Mouse (Mus musculus) hindbrain, embryonic 11.5 days (tissue): ENCODE data around the gene Kirrel3. TPM values are rescaled to one million over a fixed set of nuclear protein-coding genes. Genes with fewer than 3 reads are reported as not detected.

Experiments used
- ATAC-seq: fragments of 200-750 bp; cut with Nextera tagmentation; 2 replicates; pipeline ENCODE4 v1.8.0; 2017; ENCODE audit warnings: mild to moderate bottlenecking, moderate TSS enrichment, moderate library complexity; ENCODE audit not compliant: low FRiP score
- DNase-seq: peaks from one replicate; pipeline ENCODE4 v3.0.0-alpha.2; 2015; ENCODE audit warnings: low spot score
- H3K27ac ChIP-seq: fragments of 300-500 bp; sonication (generic); 2 replicates; pipeline ENCODE4 v1.5.1; 2014; ENCODE audit warnings: mild to moderate bottlenecking, low read depth, low read length
- H3K27me3 ChIP-seq: fragments of 300-500 bp; sonication (generic); 2 replicates; pipeline ENCODE4 v1.6.1; 2014; ENCODE audit warnings: mild to moderate bottlenecking, low read length, moderate library complexity, mixed read lengths; ENCODE audit not compliant: control insufficient read depth, insufficient read depth
- H3K36me3 ChIP-seq: fragments of 300-500 bp; sonication (generic); 2 replicates; pipeline ENCODE4 v1.6.1; 2014; ENCODE audit warnings: mild to moderate bottlenecking, low read length, moderate library complexity, mixed read lengths; ENCODE audit not compliant: control insufficient read depth, insufficient read depth
- H3K4me1 ChIP-seq: fragments of 300-500 bp; sonication (generic); replicated peaks from 2 replicates; pipeline ENCODE4 v1.6.1; 2014; ENCODE audit warnings: low read length, mixed read lengths; ENCODE audit not compliant: control insufficient read depth, insufficient read depth
- H3K4me2 ChIP-seq: fragments of 300-500 bp; sonication (generic); replicated peaks from 2 replicates; pipeline ENCODE4 v1.6.1; 2014; ENCODE audit warnings: mild to moderate bottlenecking, low read depth, low read length
- H3K4me3 ChIP-seq: fragments of 300-500 bp; sonication (generic); 2 replicates; pipeline ENCODE4 v1.5.1; 2014; ENCODE audit warnings: low read depth, low read length
- H3K9ac ChIP-seq: fragments of 300-500 bp; sonication (generic); 2 replicates; pipeline ENCODE4 v1.6.1; 2014; ENCODE audit warnings: low read depth, low read length
- H3K9me3 ChIP-seq: fragments of 300-500 bp; sonication (generic); 2 replicates; pipeline ENCODE4 v1.6.1; 2016; ENCODE audit warnings: low read length; ENCODE audit not compliant: control insufficient read depth
- WGBS: fragments of 180-500 bp; shearing (Covaris S2); extraction: QIAGEN DNeasy Blood & Tissue Kit; methylation state at CpG from one replicate; pipeline ENCODE4 v1.1.7; 2014; 5-methylcytosine and 5-hydroxymethylcytosine counted together
- polyA plus RNA-seq: library from polyadenylated mRNA; unstranded; fragments of >200 nt; fragmentation: Nextera tagmentation; extraction: Ambion mirVana; gene quantifications from 2 replicates; pipeline ENCODE4 v1.2.1, GENCODE M21; 2014

Kirrel3 gene
- polyA plus RNA-seq, 1 experiment from 2014 or later, result 10.6 TPM

- H3K9me3 ChIP-seq, result no peaks in the 10 kb centered on the region
- no peaks in the 10 kb centered on the region for H3K27me3 ChIP-seq
- ATAC-seq (no peak), DNase-seq (no peak)
- H3K9ac ChIP-seq, result no peak overlapping the region
- H3K4me2 ChIP-seq, result no peak overlapping the region
- H3K4me1 ChIP-seq, result no peaks in the 10 kb centered on the region
- no peak overlapping the region for H3K27ac ChIP-seq
- 94% methylated on average over 4 of the region's 4 CpGs for WGBS
- no peak overlapping the region for H3K4me3 ChIP-seq
- no peaks in the 10 kb centered on the region for H3K36me3 ChIP-seq
These were observed 88.2 kb downstream of the Kirrel3 start for GRCm38 (mm10) chr9:34573906-34574305.

DNA sequence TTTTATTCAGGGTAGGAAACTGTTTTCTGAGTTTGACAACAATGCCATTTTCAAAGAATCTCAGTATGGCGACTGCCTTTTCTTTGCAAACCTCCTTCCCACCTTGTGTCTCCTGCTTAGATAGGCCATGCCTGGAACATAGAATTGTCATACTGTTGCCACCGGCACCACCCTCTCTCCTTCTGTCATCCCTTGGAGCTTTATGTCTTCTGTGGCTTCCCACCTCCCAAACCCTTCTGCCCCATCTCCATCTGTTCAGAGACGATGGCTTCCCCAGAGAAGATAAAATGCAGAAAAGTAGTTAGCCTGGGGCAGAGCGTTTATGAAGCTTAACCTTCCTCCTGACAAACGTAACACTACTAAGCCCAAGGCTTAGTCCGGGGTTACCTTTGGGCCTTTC is 88.9 kb downstream of the Kirrel3 start:
- H3K36me3 ChIP-seq, result no peaks in the 10 kb centered on the region
- H3K27ac ChIP-seq, result no peak overlapping the region
- ATAC-seq (no peak), DNase-seq (no peak)
- 95% methylated on average over 6 of the region's 6 CpGs for WGBS
- no peaks in the 10 kb centered on the region for H3K4me1 ChIP-seq
- no peak overlapping the region for H3K4me3 ChIP-seq
- no peak overlapping the region for H3K4me2 ChIP-seq
- H3K27me3 ChIP-seq, result no peaks in the 10 kb centered on the region
- H3K9ac ChIP-seq, result no peak overlapping the region
- no peaks in the 10 kb centered on the region for H3K9me3 ChIP-seq

DNA sequence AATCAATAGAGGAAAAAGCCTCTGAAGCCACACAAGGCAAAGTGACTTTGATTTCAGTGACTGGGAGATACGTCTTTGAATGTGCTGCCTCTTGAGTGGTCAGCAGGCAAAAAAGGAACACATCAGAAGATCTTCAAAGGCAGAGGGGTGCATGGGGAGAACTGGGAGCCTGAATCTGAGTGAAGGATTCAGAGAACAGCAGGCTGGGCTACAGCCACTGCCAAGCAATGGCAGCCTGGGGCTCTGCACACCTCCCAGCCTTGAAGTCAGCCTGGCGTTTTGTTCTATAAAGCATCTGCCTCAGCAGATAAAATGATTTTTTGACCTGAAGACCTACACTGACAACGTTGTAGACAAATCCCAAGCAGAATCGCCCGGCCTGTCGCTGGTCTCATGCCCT is 93.5 kb downstream of the Kirrel3 start:
- no peaks in the 10 kb centered on the region for H3K4me1 ChIP-seq
- no peak overlapping the region for H3K9ac ChIP-seq
- ATAC-seq, result no peak
- no peak overlapping the region for H3K27ac ChIP-seq
- WGBS, result 86% methylated on average over 6 of the region's 6 CpGs
- no peaks in the 10 kb centered on the region for H3K36me3 ChIP-seq
- no peaks in the 10 kb centered on the region for H3K9me3 ChIP-seq
- H3K4me3 ChIP-seq, result no peak overlapping the region
- no peaks in the 10 kb centered on the region for H3K27me3 ChIP-seq
- no peak overlapping the region for H3K4me2 ChIP-seq
- no peak for DNase-seq

DNA sequence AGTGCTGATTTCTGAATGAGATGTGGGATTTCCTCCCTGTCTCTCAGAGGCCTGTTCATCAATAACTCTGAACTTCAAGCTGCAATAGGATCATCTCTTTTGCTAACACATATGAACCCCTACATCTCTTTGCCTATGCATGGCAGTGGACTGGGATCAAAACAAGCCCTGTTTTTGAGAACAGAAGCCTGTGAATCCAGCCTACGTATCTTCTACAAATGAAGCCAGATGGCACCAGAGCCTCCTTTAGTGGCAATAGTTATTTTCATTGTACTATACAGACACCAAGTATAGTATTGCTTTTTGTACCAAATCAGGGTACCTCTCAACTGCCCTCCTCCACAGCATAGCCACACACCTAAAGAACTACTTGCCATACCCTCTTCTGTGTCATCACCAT is 94.4 kb downstream of the Kirrel3 start:
- ATAC-seq (no peak), DNase-seq (no peak)
- Histone ChIP-seq H3K9ac (no peak overlapping the region), H3K4me1 (no peaks in the 10 kb centered on the region), H3K27ac (no peak overlapping the region), H3K4me2 (no peak overlapping the region), H3K4me3 (no peak overlapping the region), H3K27me3 (no peaks in the 10 kb centered on the region), H3K9me3 (no peaks in the 10 kb centered on the region), H3K36me3 (no peaks in the 10 kb centered on the region)
- WGBS, result 91% methylated on average over 1 of the region's 1 CpGs

DNA sequence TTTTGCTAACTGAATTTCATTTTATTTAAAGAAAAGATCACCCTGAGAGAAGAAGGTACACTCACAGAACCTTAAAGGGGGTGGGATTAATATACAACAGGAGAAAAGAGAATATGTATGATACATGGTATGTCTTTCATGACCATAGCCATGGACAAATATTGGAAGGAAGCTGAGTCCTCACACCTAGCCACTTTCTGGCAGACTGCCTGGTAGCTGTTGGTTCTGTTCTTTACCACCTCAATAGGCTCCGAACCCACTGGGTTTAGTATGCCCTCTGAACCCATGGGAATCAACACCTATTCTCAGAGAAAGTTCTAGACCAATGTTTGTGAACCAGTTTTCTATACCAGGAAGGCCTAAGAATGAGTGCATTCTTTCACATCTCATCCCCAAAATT is 96.8 kb downstream of the Kirrel3 start:
- Histone ChIP-seq H3K9ac (no peak overlapping the region), H3K36me3 (no peaks in the 10 kb centered on the region), H3K4me2 (no peak overlapping the region), H3K4me1 (no peaks in the 10 kb centered on the region), H3K27ac (no peak overlapping the region), H3K9me3 (no peaks in the 10 kb centered on the region), H3K4me3 (no peak overlapping the region), H3K27me3 (no peaks in the 10 kb centered on the region)
- 82% methylated on average over 1 of the region's 1 CpGs for WGBS
- DNase-seq, result no peak
- no peak for ATAC-seq

GRCm38 (mm10) chr9:34585487-34585886 is 99.8 kb downstream of the Kirrel3 start:
- H3K27me3 ChIP-seq, result no peaks in the 10 kb centered on the region
- WGBS, result 56% methylated on average over 2 of the region's 2 CpGs
- no peak for DNase-seq
- no peaks in the 10 kb centered on the region for H3K36me3 ChIP-seq
- H3K4me2 ChIP-seq, result no peak overlapping the region
- no peaks in the 10 kb centered on the region for H3K4me1 ChIP-seq
- H3K9me3 ChIP-seq, result no peaks in the 10 kb centered on the region
- no peak overlapping the region for H3K27ac ChIP-seq
- no peak for ATAC-seq
- H3K9ac ChIP-seq, result no peak overlapping the region
- H3K4me3 ChIP-seq, result no peak overlapping the region

DNA sequence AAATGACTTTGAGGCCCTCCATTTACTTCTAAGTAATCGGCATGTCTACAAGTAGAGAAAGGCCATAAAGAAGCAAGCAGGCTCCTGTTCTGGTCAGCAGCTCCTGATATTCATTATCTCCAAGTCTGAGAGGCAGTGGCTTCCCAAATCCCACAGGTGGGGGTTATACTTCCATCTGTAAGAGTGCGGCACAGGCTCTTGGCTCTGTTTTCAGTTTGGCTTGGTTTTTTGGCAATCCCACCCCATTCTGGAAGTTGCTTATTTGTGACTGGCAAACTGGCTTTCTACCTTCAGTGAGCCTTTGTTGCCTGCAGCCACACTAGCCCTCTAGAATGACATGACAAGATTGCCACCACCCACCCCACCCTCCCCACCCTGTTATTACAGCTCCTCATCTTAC is 100.4 kb downstream of the Kirrel3 start:
- Histone ChIP-seq H3K9me3 (no peaks in the 10 kb centered on the region), H3K27ac (no peak overlapping the region), H3K4me2 (no peak overlapping the region), H3K27me3 (no peaks in the 10 kb centered on the region), H3K4me1 (no peaks in the 10 kb centered on the region), H3K9ac (no peak overlapping the region), H3K36me3 (no peaks in the 10 kb centered on the region), H3K4me3 (no peak overlapping the region)
- DNase-seq, result no peak
- ATAC-seq, result no peak
- 85% methylated on average over 2 of the region's 2 CpGs for WGBS

DNA sequence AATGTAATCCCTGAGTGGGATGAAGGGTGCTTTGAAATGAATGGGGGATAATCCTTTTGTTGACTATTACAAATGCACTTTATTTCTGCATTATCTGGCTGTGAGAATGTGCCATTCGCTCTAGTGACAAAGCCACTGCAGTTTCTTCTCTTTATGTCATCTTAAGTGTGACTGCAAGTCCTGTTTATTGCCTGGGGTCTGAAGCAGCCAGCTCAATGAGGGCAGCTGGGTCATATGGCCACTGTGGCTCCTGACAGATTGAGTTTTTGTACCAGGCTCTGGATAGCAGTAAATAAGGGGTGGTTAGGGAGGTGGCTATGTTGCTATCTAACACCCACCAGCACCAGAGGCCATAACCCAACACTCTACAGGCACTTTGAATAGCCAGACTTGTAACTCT is 104.1 kb downstream of the Kirrel3 start:
- H3K27ac ChIP-seq, result no peak overlapping the region
- no peaks in the 10 kb centered on the region for H3K27me3 ChIP-seq
- no peaks in the 10 kb centered on the region for H3K9me3 ChIP-seq
- H3K36me3 ChIP-seq, result no peaks in the 10 kb centered on the region
- H3K4me2 ChIP-seq, result no peak overlapping the region
- WGBS, result 79% methylated on average over 1 of the region's 1 CpGs
- no peak for DNase-seq
- H3K9ac ChIP-seq, result no peak overlapping the region
- no peak overlapping the region for H3K4me3 ChIP-seq
- H3K4me1 ChIP-seq, result no peaks in the 10 kb centered on the region
- no peak for ATAC-seq

DNA sequence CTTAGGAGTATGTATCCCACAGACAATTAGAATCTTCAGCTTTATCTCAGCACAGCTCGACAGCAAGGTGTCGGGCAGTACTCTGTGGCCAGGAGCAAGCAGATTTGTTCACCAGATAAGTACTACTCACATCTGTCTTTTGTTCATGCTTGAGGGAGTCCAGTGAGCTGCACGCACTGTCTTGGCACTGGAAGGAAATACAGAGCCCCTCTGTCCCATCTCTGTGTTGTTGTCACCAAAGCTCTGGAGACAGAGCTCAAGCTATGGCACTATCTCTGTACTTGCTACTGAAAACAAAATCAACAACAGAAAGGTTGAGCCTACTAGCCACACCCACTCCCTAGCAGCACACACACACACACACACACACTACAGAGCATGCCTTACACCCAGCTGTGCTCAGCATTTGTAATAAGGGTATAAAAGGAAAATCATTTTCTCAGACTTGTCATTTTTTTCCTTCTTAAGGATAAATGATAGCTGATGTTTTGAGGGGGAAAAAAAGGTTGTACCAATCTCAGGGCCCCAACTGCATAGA is 106.4 kb downstream of the Kirrel3 start:
- no peaks in the 10 kb centered on the region for H3K4me1 ChIP-seq
- ATAC-seq, result no peak; the same call in 1 of the 2 replicates
- no peaks in the 10 kb centered on the region for H3K36me3 ChIP-seq
- no peak overlapping the region for H3K4me2 ChIP-seq
- H3K4me3 ChIP-seq, result no peak overlapping the region
- 63% methylated on average over 3 of the region's 3 CpGs for WGBS
- H3K27me3 ChIP-seq, result no peaks in the 10 kb centered on the region
- no peak overlapping the region for H3K27ac ChIP-seq
- H3K9me3 ChIP-seq, result no peaks in the 10 kb centered on the region
- H3K9ac ChIP-seq, result no peak overlapping the region
- no peak for DNase-seq
